Mouse (Mus musculus): ENCODE results near the gene Olfr303.

- TF ChIP-seq CTCF (IDR thresholded peaks at IDR 0.05; ENCODE audit: control insufficient read depth, insufficient read depth, insufficient replicate concordance, low read depth, low read length), result no peak
- TF ChIP-seq POLR2A (IDR thresholded peaks at IDR 0.05; ENCODE audit: control insufficient read depth, low read depth, low read length), result no peak
Measured at GRCm38 (mm10) chr7:86366828-86367227, 30.8 kb downstream of the Olfr303 start, which contains the start of gene Olfr305.
